Mouse (Mus musculus): ENCODE data around the gene Slc12a9.
A peak's percentile ranks its signal among the peaks of the same experiment; 100 is the strongest.
"Not testable (repeated sequence)": the region's sequence is repeated elsewhere in the genome, so short reads cannot be mapped to it uniquely, and the experiment has no call there.

The Slc12a9 gene

DNA sequence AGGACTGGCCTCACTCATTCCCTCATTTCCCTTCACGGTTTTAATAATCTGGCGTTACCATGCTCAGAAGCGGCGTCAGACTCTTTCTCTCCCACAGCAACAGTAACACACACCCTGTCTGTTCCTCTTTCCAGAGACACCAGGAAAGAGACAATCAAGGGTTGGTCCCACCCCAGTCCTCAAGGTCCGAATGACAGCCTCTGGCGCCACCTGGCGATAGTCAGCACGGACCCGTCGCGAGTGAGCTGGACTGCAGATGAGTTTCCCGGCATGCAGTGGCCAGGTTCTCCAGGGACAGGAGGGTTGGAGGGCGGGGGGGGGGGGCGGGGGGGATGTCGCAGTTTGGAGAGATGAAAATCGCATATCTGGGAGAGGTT, 46.8 kb downstream of the Slc12a9 start:
- peak; percentile 93 for DNase-seq

DNA sequence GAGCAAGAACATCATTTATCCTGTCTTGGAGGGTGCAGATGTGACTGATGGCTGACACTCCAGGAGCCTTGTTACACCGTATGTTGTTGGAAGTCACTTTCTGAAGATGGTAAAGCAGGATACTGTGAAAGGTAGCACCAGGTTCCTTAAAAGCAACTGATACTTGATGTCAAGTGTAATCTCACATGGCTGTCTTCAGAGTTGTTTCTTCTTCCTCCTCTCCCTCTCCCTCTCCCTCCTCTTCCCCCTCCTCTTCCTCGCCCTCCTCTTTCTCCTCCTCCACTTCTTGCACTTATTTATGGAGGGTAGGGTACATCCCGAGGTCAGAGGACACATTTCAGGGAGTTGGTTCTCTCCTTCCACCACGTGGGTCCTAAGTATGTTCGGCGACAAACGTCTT, 47.4 kb downstream of the Slc12a9 start:
- DNase-seq: no peak

DNA sequence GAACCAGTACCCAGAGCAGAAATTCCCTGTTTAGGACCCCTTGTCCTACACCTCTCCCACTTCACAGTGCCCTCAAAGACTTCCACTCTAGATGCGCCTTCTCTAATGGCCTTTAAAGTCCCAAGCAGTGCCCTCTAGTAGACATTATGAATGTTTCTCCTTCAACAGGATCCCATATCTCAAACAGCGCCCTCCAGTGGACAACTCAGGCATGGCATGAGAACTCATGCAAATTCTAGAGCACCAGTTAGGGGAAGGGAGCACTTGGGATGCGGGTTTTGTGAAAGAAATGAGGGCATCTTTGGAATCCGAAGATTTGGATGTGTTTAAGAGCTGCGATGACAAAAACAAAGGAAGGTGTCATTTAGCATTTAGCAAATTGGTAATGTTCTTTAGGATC, 48.4 kb downstream of the Slc12a9 start:
- peak; percentile 66 for DNase-seq

DNA sequence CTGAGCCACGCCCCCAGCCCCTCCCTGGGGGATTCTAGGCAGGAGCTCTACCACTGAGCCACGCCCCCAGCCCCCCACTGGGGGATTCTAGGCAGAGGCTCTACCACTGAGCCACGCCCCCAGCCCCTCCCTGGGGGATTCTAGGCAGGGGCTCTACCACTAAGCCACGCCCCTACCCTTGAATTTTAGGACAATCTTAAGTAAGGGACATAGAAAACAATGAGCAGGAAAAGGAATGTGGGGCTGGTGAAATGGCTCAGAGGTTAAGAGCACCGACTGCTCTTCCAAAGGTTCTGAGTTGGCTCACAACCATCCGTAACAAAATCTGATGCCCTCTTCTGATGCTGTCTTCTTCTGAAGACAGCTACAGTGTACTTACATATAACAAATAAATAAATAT, 49.0 kb downstream of the Slc12a9 start:
- not testable (repeated sequence) for DNase-seq

DNA sequence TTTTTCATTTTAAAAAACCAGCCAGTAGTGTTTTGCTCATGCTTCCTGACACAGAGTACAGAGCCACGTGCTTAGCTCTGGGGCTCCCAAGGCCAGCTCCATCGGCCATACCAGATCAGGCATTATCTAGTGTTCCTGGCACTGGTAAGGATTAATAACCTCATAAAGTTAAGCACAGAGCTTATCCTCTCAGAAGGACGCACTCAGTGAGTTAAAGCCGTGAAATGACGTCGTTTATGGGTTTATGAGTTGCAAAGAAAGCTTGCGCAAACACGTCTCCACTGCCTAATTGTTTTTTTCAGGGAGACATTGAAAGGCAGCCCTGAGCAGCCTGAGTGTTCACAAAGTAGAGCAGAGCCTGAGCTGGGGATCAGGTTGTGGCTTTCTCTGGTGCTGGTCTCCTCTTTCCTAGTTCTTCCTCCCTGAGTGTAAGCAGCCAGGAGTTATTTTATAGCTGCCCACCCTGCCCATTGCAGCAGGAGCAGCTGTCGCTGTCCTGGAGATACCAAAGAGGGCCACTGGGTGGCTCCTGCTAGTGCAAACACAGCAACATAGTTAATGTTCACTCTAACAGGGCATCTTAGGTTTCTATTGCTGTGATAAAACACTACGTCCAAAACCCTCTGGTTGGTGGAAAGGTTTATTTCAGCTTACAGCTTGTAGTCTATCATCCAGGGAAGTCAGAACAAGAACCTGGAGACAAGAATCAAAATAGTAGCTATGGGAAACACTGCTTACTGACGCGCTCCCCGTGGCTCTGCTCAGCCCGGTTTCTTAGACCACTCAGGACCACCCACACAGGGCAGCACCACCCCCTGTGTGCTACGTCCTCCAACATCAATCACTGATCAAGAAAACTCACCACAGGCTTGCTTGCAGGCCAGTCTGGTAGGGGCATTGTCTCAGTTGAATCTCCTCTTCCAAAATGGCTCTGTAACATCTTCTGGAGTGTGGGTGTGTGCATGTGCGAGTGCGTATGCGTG, 55.7 kb downstream of the Slc12a9 start:
- peak; percentile 67 for DNase-seq

DNA sequence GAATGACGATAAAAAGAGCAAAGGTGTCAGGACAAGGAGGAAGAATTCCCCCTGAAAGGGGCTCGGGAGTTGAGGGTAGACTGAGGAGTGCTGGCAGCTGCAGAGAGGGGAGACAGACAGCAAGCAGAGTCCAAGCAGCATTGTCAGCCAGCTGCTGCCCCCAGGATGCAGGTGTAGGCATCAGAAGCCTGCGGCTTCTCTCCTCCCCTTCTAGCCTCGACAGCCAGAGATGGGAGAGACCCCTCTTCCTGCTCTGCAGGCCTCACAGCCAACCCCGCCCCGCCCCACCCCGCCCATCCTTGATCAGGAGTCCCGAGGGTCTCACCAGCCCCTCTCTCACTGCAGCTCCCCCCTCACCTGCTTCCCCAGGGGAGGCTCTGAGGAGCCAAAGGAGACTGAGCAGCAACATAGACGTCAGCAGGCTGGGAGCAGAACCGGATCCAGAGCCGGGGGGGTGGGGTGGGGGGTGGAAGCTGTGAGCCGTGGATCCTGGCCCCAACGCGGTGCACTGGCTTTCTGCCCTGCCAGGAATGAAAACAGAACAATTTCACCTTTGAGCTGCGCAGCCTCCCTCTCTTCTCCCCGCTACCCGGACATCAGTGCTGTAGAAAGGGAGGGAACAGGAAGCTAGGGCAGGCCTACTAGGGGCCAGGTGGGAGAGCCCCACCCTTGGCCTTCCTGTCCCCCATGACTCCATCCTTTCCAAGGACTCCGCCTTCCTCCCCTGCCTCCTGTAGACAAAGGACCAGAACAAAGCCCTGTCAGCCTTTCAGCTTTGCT, 65.1 kb downstream of the Slc12a9 start:
- no peak for DNase-seq

DNA sequence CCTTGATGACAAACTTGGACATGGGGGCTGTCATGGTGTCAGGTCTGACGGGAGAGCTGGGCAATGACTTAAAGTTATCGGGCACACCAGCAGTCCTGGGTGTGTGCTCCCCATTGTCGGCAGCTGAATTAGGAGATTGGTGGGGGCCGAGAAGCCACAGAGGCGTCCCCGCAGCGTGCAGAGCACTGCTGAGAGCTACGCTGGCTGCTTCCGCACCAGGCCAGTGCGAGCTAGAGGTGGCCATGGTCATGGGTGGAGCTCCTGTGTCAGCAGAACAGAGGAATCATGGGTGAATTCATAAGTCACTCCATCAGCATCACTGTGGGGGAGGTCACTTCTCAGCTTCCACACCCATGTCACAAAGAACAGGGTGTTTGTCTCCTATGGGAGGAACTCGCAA, 68.6 kb downstream of the Slc12a9 start:
- DNase-seq: no peak

Data from retina, postnatal 1 day (tissue).